Mouse (Mus musculus) myocyte (in vitro differentiated cells): ENCODE data around the gene Cenpa.

Source experiments
- POLR2A ChIP-seq: IDR thresholded peaks from one replicate; pipeline ENCODE4 v1.6.1; 2011; ENCODE audit warnings: low read depth, mild to moderate bottlenecking, control low read depth, moderate library complexity; ENCODE audit not compliant: insufficient read length
- POLR2AphosphoS2 ChIP-seq: IDR thresholded peaks from one replicate; pipeline ENCODE4 v1.6.1; 2011; ENCODE audit warnings: low read depth, control low read depth; ENCODE audit not compliant: insufficient read length
- TCF12 ChIP-seq: IDR thresholded peaks from one replicate; pipeline ENCODE4 v1.6.1; 2011; ENCODE audit warnings: mild to moderate bottlenecking, control low read depth; ENCODE audit not compliant: poor library complexity, insufficient read depth, severe bottlenecking

- no peak for TF ChIP-seq POLR2A
- TF ChIP-seq TCF12, result no peak
- TF ChIP-seq POLR2AphosphoS2, result no peak
Observed at GRCm38 (mm10) chr5:30683993-30684392, 17.4 kb downstream of the Cenpa start.
